Mouse (Mus musculus) natural killer cell, adult 2 months (primary cell): ENCODE data around the gene Zdhhc22.
A peak's percentile ranks its signal among the peaks of the same experiment; 100 is the strongest.

Experiments
- DNase-seq, 2 experiments: peaks; one replicate each; pipeline ENCODE4 v3.0.0; 2022; ENCODE audit warnings: low spot score in 2 of 2

The Zdhhc22 gene

DNA sequence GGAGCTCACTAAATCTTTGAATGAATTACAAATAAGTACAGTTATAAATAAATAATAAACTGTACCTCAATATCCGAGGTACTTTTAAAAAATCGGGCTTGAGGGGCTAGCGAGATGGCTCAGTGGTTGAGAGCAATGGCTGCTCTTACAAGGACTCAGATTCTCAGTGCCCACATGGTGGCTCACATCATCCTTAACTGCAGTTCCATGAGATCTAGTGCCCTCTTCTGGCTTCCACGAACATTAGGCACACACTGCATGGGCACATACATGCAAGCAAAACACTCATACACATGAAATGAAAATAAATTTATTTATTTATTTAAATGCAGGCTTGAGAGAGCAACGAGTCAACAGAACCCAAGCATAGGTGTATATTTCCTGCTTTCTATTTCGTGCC lies 5.7 kb upstream of the Zdhhc22 start:
- no peak for DNase-seq

DNA sequence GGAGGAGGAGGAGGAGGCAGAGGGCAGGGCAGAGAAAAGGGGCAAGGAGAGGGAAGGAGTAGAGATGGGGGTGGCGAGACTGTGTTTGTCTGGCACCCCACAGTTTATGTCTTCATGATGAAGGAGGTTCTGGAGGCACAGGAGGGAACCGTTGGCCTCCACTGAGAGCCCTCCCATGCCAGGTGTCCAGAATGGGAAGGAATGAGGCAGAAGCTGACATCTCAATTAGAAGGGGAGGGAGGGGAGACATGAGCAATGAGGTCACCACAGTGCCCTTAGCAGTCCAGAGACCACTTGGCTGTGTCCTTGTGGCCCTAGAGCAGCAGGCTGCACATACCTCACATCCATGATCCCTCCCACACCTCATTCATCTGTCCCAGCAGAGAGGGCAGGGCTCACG lies 4.5 kb upstream of the Zdhhc22 start:
- DNase-seq, result no peak

GRCm38 (mm10) chr12:86994166-86994565 lies 3.9 kb upstream of the Zdhhc22 start:
- no peak for DNase-seq

- no peak for DNase-seq
Measured at GRCm38 (mm10) chr12:86990755-86991110, 503 bp upstream of the Zdhhc22 start.

DNA sequence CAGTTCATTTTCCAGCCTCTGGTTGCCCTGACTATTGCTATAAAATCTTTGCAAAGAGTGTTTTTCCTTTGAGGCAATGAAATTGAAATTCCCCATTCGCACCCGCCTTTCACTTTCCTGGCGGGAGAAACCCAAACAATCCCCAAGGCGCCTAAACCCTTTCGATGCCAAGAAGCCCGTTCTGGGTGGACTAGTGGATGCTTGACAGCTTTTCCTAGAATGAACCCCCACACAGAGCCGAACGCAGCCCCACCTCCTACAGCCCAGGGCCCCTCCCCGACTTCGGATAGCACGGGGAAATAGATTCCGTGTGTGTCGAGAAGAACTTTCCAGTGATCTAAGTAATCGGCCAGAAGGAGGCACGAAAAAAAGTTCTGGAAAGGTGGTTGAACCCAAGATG lies 852 bp downstream of the Zdhhc22 start:
- no peak for DNase-seq

DNA sequence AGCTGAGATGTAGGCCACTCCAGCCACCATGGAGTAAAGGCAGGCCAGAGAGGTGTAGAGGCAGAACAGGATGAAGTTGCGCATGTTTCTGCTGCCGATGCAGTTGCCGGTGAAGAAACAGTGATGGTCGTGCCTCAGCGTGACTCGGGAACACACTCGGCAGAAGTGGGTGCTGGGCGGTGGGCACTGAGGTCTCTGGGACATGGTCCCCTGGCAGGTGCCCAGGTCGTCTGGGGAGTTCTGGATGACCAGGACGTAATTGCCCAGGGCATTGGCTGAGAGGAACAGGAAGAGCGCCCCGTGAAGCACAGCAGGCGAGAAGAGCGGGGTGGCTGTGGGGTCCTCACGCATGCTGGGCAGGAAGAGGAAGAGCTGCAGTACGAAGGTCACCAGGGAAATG lies 2.0 kb downstream of the Zdhhc22 start:
- DNase-seq, result no peak

DNA sequence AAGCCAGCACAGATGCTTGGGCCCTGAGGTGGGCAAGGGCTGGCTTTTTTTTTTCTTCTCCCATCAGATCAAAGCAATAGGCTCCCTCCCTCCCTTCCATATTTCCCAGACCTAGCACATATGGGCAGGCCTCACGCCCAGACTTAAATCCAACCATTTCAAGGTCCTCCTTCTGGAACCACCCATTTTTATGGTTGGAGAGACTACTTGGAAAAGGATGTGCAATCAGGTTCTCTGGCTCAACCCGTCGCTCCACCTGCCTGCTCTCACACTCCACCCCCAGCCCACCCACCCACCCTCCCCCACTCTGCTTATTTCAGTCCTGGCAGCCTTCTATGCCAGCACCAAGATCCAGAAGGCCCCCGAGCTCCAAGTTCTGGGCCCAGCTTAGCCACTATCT lies 3.7 kb downstream of the Zdhhc22 start:
- DNase-seq, result no peak

GRCm38 (mm10) chr12:86984194-86984555 lies 6.1 kb downstream of the Zdhhc22 start:
- DNase-seq, result no peak

GRCm38 (mm10) chr12:86983470-86984193 lies 6.6 kb downstream of the Zdhhc22 start:
- DNase-seq, result peak; percentile 12 to 23

DNA sequence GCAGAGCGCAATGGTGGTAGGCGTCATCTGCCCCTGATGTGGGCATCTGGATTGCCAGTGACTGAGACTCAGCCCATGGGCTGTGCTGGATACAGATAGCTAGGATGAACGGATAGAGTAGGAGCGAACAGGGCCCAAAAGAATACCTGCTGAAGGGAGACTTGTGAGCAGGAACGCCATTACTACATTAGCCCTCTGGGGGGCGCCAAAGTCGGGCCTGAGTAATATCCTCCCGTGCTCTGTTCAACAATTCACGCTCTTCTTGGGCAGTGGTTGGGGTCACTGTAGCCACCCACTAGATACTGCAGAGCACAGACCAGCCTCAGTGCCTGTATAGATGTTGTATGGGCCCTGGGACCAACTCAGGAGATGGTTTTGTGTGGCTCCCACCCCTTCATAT lies 9.1 kb downstream of the Zdhhc22 start:
- DNase-seq, result no peak

DNA sequence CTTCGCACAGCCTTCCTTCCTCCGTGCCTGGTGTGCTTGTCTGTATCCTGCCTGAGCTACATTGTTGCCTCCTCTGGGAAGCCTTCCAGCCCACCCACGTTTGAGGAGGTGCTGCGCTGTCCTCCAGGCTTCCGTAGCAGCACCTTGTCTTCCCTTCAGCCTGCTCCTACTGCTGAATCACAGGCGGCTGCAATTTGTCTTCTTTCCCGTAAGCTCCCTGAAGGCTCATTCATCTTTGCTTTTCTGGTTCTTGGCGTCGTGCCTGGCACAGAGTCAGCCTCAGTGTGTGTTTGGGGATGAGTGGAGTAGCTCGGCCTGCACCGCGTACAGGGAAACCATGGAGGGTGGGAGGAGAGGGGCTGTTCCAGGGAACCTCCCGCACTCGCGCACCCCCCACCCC lies 12.4 kb downstream of the Zdhhc22 start:
- no peak for DNase-seq

DNA sequence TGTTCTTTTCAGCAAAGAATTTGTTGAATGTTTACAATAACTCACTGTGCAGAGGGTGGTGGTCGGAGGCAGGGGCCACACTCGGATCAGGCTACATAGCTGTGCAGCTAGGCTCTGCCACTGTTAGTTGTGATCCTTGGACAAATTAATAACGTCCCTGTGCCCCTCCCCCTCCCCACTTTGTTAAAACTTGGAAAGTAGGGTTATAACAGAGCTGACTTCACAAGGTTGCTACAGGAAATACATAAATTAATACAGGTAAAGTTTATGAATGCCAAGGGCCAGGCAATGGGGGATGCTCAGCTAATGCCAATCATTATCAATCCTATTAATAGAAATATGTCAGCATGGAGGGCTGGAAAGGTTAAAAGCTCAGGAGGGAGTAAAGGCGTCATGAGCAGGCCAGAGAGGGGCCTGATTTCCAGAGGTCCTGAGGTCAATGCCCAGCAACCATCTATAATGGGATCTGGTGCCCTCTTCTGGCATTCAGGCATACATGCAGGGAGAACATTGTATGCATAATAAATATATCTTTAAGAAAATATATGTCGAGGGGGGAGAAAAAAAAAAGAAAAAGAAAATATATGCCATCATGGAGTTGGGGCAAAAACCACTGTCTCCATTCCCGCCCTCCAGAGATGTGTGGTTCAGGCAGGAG lies 13.6 kb downstream of the Zdhhc22 start:
- DNase-seq, result no peak

GRCm38 (mm10) chr12:86975761-86976160 lies 14.5 kb downstream of the Zdhhc22 start:
- no peak for DNase-seq

GRCm38 (mm10) chr12:86974387-86975288 lies 15.6 kb downstream of the Zdhhc22 start:
- peak; percentile 70 to 76 for DNase-seq

DNA sequence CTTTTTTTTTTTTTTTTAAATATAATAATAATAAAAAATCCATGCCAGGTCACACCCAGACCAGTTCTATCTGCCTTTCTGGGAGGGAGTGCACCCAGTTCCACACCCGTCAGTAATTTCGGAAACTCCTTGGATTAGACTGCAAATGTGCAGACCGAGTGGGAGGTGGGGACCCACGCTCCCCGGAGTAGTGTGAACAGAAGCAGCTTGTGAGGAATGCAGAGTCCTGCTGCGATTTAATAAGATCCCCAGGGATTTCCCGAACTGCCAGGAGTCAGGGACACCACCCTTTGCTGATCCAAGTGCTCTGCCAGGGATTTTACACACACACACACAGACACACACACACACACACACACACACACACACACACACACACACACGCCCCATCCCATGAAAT lies 16.5 kb downstream of the Zdhhc22 start:
- no peak for DNase-seq

DNA sequence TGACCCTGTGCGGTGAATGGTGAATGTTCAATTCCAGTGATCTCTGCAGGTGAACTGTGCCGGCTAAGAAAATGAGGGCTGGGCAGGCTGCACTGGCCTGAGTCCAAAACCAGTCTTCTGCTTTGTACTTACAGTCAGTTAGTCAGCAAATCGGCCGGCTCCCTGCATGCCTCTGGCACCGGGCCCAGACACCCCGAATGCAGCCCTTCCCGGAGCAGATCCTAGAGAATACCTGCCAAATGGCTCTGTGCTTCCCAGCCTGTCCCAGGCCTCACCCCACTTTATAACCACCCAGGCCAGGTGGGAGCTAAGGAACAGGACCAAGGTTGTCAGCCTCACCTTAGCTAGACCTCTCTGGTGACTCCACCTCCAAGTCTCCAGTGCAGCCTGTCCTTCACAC lies 17.0 kb downstream of the Zdhhc22 start:
- DNase-seq, result no peak

DNA sequence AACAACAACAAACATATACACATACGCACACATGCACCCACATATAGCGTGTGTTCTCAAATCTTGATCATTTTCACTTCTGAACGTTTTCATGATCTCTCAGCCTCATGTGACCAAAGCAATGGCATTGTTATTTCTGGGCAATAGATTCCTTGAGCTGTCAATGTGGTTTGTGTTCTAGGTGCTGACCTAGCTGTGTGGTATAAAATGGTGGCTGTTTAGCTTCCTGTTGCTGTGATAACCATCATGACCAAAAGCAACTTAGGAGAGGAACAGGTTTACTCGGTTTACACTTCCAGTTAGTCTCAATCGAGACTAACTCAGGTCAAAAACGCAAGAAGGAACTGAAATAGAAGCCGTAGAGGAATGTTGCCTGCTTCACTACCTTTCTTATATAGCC lies 19.1 kb downstream of the Zdhhc22 start:
- peak in 1 of 2 experiments; percentile 49 for DNase-seq

DNA sequence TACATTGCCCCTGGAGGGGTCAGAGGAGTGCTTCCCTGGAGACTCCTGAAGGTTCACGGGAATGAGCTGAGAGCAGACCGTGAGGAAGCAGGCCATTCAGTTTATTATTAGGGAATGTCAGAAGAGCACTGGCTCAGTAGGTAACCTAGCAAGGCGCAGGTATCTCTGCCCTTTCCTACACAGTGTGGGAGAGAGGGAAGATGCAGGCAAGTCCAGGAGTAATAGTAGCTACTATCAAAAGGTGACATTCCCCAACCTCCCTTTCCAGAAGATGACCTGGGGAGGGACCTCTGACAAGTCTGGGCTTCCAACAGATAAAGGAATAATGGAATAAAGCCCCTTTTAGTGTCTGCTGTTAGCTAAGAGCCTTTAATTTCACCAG lies 21.0 kb downstream of the Zdhhc22 start:
- DNase-seq, result no peak

DNA sequence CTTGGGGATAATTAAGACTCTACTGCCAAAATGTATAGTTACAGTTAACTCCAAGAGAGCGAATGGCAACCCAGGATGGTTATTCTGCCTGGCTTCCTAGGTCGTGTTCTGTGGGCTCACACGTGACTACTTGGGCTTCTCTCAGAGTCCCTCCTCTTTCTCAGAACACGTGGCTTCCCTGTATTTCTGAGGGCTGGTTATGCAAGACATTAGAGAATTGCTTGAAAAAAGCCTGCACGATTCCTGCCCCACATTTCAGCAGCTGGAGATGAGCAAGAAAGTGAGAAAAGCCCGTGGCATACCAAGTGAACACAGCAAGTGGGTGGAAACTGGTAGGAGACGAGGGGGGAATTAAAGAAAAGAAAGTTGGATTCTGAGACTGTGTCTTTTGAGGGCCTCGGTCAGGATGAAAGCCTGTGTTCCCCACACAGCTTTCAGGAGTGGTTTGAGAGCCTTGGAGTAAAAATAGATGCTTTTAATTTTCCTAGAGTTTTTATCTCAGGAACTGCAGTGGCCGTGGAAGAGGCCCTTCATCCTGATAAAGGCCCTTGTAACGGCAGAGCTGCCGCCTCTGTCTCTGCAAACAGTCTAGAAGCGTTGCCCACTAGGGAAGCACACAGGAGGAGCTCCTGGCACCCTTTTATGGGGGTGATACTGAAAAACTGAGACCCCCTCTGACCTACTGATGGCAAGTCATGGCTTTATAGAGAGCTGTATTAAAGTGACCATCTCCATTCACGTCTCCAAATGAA lies 21.6 kb downstream of the Zdhhc22 start:
- no peak for DNase-seq

DNA sequence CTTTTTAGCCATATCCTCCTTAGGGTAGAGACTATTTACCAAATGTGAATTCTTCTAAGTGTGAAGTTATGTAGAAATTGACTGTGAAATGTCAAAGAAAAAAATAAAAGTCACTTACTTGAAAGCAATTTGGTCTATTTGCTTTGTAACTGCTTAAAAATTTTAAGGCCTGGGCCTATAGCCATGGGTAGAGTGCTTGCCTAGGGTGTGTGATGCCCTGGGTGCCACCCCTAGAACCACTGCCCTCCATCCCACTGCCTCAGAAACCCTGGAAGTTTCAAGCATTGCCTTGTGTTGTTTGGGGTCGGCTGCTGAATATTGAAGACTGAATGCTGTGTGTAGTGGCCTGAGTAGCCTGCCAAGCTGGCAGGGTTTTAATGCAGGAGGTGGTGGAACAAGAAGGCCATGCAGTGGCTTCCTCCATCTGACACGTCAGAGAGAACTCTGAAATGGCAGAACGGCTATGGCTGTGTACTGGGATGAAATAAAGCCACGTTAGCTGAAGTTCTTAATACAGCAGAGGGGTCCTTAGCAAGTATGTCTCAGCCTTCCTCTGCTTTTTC lies 24.9 kb downstream of the Zdhhc22 start:
- DNase-seq, result no peak

GRCm38 (mm10) chr12:86964278-86965057 lies 25.8 kb downstream of the Zdhhc22 start:
- no peak for DNase-seq
